Mouse (Mus musculus): ENCODE data around the gene Ptchd1. TPM values are rescaled to one million over a fixed set of nuclear protein-coding genes. Genes with fewer than 3 reads are reported as not detected.

The Ptchd1 gene
- 1 to 10 TPM; 6.9 to 7.5 TPM for total RNA-seq (2021)
- long read RNA-seq: 0 reads

- peak; percentile 5 to 31 for DNase-seq (ENCODE audit: low spot score in 2 of 2)
Observed at GRCm38 (mm10) chrX:155623701-155624281, at the start of gene Ptchd1. Gene Ptchd1, minus strand, starts transcription at chrX:155623814.

DNA sequence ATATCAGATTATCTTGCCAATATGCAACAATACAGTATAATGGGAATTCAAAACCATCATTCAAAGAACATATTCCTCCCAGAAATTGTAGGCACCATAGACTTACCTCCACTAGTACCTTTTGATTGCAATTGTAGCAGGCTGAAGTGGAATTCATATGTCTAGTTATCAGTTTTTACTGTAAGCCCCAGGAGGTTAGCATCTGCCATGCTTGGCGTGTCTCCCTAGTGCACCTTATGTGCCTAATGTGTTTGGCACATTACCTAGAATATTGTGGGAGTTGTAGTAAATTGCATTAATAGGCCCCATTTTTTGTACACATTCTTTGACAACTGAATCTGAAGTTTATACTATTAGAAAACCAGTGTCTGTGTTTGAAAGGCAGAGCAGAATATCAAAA lies 34.4 kb upstream of the Ptchd1 start:
- DNase-seq (ENCODE audit: low spot score in 2 of 2): peak in 1 of 2 experiments; percentile 2

DNA sequence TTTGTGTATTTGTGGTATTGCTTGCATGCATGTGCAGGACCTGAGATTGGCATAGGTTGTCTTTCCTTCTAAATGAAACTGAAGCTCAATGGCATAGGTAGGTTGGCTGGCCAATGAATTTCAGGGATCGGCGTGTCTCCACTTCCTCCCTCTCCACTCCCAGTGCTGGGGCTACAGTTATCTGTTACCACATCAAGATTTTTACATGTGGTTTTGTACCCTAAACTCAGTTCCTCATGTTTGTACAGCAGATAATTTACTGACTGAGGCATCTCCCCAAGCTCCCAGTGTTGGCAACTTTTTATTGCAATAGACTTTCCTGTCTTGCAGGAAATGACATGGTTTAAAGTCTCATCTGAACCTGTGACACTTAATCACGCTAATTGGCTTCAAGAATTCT lies 22.4 kb upstream of the Ptchd1 start:
- DNase-seq (ENCODE audit: low spot score in 2 of 2): no peak

DNA sequence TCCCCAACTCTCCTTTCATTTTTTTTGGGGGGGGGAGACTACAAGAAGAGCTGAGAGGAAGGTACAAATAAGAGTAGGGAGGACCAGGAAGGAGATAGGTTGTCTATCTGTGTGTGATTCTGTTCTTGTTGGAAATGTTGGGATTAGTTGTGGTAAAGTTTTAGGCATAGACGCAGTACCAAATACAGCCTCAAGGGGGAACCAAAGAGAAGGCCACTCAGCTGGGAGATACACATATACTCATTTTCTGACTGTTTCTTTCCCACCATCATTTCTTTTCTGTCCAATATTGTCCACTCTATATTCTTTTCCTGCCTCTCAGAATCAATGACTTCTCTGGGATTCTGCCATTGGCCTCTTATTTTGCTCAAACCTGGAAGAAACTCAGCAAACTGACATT lies 20.4 kb upstream of the Ptchd1 start:
- peak; percentile 30 to 31 for DNase-seq (ENCODE audit: low spot score in 2 of 2)

GRCm38 (mm10) chrX:155625671-155626196 lies 2.1 kb upstream of the Ptchd1 start:
- no peak for DNase-seq (ENCODE audit: low spot score in 2 of 2)

- DNase-seq (ENCODE audit: low spot score in 2 of 2): no peak
Observed at GRCm38 (mm10) chrX:155624895-155625294, 1.3 kb upstream of the Ptchd1 start.

- DNase-seq (ENCODE audit: low spot score in 2 of 2): peak; percentile 11 to 30
Observed at GRCm38 (mm10) chrX:155624341-155624841, 777 bp upstream of the Ptchd1 start, which contains the start of gene Gm15155. Gene Gm15155, plus strand, starts transcription at chrX:155624741.

- peak; percentile 14 to 34 for DNase-seq (ENCODE audit: low spot score in 2 of 2)
Observed at GRCm38 (mm10) chrX:155622961-155623599, 534 bp downstream of the Ptchd1 start.

- DNase-seq (ENCODE audit: low spot score in 2 of 2): peak in 1 of 2 experiments; percentile 12
Observed at GRCm38 (mm10) chrX:155622527-155622926, 1.1 kb downstream of the Ptchd1 start.

GRCm38 (mm10) chrX:155601196-155601595 lies 22.4 kb downstream of the Ptchd1 start:
- no peak for DNase-seq (ENCODE audit: low spot score in 2 of 2)

- DNase-seq (ENCODE audit: low spot score in 2 of 2): no peak
Observed at GRCm38 (mm10) chrX:155596390-155596789, 27.2 kb downstream of the Ptchd1 start.

DNA sequence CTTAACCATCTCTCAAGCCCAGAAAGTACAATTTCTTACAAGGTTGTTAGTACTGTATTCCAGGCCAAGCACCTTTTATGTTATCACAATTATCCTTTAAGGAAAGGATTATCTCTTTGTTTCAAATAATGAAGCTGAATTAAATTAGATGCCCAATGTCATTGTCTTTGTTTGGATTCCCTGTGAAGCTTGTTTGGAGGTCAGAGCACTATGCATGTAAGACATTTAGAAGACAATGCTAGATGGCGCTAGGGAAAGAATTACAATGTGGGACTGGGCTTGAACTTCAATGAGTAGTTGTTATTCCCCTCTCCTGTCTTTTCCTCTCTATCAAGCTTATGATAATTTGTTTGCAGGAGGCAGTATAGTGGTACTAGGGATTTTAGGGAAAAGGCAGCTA lies 28.9 kb downstream of the Ptchd1 start:
- DNase-seq (ENCODE audit: low spot score in 2 of 2): no peak

DNA sequence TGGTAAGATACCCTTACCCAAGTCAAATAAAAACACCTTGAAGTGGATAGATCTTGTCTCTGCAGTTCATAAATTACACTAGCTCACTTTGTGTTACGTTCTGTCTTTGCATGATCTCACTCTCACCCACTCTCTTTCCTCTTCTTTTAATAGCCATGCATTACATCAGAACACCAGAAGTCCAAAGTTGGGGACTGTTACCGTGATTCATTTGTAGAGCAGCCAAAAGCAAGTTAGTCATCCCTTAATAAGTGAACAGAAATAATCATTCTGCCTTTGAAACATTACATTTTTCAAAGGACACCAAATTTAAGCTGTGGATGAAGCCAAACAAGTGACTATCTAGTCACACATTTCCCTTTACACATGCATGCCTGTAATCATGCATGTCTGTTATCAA lies 31.1 kb downstream of the Ptchd1 start:
- no peak for DNase-seq (ENCODE audit: low spot score in 2 of 2)

DNA sequence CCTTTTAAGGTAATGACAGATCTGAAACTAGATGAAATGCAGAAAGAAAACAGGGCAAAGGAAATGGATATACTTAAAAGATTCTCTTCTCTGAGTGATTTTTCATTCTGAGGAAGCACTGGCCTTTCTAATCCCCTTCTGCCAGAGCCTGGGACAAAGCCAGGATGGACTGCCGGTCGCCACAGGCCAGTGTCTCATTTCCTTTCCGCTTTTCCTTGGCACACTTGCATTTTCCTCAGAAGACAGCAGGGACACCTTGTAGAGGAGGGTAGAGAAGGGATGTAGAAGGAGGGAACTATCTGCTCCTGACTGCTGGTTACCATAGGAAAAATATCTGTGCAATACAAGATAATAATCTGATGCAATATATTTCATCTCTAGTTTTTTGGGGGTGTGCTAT lies 32.1 kb downstream of the Ptchd1 start:
- DNase-seq (ENCODE audit: low spot score in 2 of 2): no peak

DNA sequence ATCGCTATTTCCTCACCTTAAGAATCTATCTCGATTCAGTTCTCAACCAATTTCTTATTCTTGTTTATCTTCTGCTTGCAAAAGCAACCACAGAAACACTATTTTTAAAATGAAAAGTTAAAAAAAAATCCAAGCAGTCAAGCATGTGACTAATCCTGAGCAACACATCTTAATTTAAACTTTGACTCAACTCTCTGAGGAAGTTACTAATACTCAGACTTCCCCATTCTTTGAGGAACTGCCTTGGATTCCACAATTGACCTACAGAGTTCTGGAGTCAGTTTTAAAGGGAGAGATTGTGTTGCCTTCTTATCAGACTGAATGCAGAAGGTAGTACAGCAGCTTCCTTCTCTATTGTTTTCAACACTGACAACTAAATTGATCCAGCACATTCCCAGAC lies 39.0 kb downstream of the Ptchd1 start:
- no peak for DNase-seq (ENCODE audit: low spot score in 2 of 2)

GRCm38 (mm10) chrX:155579791-155580190 lies 43.8 kb downstream of the Ptchd1 start:
- no peak for DNase-seq (ENCODE audit: low spot score in 2 of 2)

DNA sequence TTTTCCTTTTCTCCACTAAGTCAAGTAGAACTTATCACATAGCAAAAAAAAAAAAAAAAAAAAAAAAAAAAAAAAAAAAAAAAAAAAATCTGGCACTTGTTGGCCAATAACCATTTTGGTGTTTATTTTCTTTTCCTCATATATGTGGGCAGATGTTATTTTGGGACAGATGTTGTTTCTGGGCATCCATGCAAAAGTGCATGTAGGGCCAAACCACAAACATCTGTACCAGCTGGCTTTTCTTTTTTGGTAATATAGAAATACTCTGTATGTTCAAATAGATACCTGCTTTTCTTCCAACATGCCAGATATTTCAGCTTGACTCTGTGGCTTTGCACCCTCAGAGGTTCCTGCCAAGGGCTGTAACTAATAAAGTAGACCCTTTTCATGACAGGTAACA lies 51.2 kb downstream of the Ptchd1 start:
- DNase-seq (ENCODE audit: low spot score in 2 of 2): no peak

DNA sequence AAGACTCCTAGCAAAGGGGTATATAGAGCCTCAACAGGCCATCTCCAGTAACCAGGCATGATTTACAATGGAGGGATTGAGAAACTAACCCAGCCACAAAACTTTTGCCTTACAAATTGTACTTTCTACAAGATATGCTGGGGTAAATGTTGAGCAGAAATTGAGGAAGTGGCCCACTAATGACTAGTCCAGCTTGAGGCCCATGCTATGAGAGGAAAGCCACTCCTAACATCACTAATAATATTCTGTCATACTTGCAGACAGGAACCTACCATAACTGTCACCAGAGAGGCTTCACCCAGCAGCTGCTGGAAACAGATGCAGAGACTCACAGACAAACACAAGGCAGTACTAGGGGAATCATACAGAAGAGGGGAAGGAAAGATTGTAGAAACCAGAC lies 79.8 kb downstream of the Ptchd1 start:
- DNase-seq (ENCODE audit: low spot score in 2 of 2): no peak

Measured in layer of hippocampus, postnatal 10 days (tissue).